Mouse (Mus musculus) liver, postnatal 0 days (tissue): ENCODE data around the gene Eif4e2.

Experiments used
- CTCF ChIP-seq: sonication (generic); IDR thresholded peaks from 2 replicates; pipeline ENCODE4 v1.5.1; 2016; ENCODE audit warnings: antibody characterized with exemption, low read depth
- EP300 ChIP-seq: IDR thresholded peaks from 2 replicates; pipeline ENCODE4 v1.6.1; 2016; ENCODE audit warnings: antibody characterized with exemption, low read depth, mild to moderate bottlenecking

DNA sequence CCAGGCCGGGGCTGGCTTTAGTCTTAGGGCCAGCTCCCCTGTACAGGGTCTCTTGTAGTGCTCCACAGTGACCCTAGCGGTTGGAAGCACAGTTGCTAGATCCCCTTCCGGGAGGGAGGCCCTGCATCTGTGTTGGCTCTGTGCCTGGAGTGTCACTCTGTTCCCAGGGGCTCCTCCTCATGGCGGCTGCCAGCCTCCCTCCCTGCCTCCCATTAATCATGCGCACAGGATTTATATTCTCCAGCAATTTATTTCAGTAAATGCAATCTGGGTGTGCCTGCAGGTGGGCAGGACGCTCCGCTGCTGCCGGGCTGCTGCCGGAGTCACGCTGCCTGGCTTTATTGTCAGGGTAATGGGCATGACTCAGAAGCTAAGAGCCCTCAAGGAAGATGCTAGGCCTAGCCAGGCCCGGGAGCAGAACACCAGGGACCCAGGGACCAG lies 37.8 kb upstream of the Eif4e2 start:
- peak; percentile 43 for TF ChIP-seq CTCF
- no peak for TF ChIP-seq EP300
